Mouse (Mus musculus): ENCODE data around the gene Samd3.

Samd3 gene

GRCm38 (mm10) chr10:26229488-26229887 lies at the start of gene Samd3:
Gene Samd3 (plus strand): TSS chr10:26229707.
- no peak for DNase-seq (ENCODE audit: low read depth, low spot score)

DNA sequence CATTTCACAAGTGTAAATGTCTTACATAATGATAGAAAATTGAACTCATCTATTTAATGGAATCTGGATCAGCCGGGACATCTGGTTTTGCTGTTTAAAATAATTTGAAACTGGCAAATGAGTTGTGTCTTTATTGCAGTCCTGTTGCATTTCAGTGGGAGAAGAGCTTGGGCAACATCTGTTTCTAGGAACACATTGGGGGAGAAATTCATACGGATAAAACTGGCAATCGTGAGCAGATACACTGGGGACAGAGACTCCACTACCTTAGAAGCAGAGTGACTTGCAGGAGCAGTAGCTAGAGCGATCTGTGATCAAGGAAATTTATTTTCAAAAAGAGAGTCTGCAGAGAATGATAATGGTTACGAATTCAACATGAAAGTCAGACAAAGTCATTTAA lies 44.2 kb upstream of the Samd3 start:
- DNase-seq (ENCODE audit: low read depth, low spot score): no peak

DNA sequence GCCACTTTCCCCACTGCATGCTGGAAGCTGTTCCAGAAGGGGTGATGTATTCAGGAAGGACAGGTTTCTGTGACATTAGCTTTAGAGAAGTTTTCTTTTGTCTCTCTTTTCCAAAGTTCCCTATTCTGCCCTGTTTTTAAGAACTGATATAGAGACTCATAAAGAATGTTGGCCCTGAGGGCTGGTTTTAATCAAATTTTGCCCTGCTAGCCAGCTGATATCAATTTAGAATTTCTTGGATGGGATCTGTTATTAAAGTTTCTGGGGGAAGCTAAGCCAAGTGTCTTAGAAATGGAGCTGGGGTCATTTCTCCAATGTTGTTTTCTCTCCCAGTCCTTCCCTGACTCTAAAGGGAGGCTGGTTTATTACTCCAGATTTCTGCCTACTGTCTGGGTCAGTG lies 38.7 kb upstream of the Samd3 start:
- no peak for DNase-seq (ENCODE audit: low read depth, low spot score)

DNA sequence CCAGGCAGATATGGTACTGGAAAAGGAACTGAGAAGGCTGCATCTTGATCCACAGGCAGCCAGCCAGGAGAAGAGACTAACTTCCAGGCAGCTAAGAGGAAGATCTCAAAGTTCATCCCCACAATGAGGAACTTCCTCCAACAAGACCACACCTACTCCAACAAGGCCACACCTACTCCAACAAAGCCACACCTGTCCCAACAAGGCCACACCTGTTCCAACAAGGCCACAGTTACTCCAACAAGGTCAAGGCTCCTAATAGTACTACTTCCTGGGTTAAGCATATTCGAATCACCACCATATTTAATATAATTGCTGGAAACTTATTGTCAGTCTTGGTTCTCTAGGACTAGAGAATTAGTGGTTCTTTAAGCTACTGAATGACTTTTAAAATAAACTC lies 34.6 kb upstream of the Samd3 start:
- DNase-seq (ENCODE audit: low read depth, low spot score): no peak

DNA sequence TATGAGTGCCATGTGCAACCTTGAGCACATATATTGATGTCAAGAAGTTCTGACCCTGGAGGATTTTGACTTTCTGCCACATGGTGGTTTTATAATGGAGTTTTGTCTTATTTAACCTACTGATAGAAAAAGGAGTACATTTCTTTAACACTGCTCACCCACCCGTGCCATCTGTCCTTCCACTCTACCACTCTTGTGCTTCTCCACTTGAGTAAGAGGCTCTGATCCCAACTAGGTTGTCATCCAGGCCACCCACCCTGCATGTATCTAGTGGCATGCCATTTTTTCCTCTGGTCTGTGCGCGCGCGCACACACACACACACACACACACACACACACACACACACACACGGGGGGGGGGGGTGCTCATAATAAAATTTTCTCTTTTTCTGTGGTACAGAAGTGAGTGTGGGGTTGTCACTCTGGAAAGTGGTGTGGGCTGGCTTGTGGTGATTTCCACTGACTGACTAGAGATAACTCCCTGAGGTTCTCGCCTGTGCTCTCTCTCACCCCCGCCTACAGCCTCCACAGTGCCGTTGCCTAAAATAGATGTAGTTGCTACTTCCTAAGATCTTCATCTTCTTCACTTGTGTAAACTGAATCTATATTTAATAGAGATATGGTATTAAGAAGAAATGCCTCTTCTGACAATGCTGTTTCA lies 26.7 kb upstream of the Samd3 start:
- DNase-seq (ENCODE audit: low read depth, low spot score): no peak

DNA sequence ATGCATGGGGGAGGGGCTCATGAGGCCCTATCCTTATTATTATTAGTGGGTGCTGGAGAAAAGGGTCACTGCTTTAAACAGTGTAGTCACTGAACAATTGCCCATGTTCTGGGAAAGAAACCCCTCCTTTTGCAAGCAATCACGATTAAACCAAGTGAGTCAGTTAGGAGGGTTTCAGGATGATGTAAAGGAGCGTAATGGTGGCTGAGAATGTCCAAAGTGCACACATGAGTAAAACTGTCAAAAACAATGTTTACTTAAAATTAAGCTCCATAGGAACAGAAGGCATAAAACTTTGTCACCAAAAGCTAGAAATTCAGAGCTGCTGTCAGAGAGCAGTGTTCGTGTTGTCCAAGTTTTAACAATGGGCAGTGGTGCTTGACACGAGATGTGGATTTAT lies 8.8 kb upstream of the Samd3 start:
- no peak for DNase-seq (ENCODE audit: low read depth, low spot score)

GRCm38 (mm10) chr10:26226241-26226640 lies 3.3 kb upstream of the Samd3 start:
- no peak for DNase-seq (ENCODE audit: low read depth, low spot score)

- DNase-seq (ENCODE audit: low read depth, low spot score): no peak
Observed at GRCm38 (mm10) chr10:26226734-26227133, 2.8 kb upstream of the Samd3 start.

- DNase-seq (ENCODE audit: low read depth, low spot score): no peak
Observed at GRCm38 (mm10) chr10:26228187-26228586, 1.3 kb upstream of the Samd3 start.

DNA sequence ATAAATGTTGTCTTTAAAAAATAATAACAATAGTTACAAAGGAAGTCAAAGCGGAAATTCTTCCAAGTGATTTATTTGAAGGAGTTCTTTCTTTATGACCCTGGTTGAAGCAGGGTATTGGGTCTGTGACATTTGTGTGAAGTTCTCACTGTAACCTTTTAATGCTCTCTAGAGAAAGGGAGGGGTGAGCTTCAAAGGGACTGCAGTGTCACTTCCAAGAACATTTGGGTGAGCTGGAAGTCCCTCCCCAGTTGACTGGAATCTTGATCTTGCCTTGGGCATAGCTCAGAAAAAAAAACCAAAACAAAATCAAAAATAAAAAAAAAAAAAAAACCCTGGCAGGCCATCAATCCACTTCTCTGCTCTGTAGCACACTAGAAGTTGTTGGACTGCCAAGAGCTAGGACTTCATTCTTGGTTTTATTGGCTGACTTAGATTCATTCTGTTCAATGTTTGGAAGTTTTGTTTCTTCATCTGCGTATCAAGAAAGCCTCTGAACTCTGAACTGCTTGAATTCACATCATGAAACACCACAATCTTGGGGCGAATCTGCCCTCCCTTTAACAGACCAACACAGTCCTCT lies 2.7 kb downstream of the Samd3 start:
- no peak for DNase-seq (ENCODE audit: low read depth, low spot score)

DNA sequence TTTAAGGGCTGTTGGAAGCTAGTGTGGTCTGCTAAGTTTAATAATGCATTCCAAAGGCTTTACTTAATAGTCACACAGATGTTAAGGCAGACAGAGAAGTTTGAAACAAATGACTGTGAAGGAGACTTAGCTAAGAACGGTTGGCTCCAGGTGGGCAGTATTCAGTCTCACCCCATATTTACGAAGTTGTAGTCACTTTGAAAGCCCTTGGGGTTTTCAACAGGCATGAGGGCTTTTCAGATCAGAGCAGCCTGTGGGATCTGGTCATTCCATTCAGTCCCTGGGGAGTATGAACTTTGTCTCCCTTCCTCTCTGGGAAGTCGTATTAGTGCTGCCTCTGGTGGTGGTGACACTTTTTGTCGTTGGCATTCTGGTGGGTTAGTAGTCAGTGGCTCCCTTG lies 9.1 kb downstream of the Samd3 start:
- no peak for DNase-seq (ENCODE audit: low read depth, low spot score)

- no peak for DNase-seq (ENCODE audit: low read depth, low spot score)
Observed at GRCm38 (mm10) chr10:26239090-26239489, 9.6 kb downstream of the Samd3 start.

DNA sequence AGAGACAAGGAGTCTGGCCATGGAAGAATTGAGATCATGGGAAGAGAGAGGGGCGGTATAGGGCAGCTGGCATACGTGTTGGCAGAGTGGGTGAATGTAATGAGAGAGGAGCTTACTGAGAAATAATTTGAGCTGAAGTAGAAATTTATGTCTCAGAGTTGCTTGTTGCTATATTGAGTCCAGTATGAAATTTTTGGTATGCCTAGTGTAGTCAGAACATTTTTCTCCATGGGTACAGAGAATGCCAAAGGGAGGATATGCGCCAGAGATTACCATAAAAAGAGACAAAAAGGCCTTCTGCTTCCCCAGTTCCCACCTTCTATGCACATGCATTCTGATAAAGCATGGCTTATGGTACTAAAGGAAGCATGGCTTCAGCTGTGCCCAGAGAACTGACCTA lies 13.7 kb downstream of the Samd3 start:
- DNase-seq (ENCODE audit: low read depth, low spot score): no peak

DNA sequence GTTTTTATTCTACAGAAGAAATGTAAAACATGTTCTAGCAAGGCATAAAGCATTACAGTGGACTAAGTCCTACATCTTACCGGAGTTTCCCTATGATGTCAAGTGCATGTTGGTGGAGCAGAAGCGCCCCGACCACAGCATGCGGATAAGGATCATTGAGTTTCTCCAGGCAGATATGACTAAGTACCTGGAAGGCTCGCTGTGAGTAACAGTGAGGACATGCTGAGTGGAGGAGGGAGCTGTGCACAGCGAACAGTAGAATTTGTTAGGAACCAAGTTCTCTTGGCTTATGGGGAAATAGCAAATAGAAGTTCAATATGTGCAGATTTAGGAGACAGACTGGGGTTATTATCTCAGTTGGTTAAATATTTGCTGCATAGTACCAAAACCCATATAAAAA lies 15.0 kb downstream of the Samd3 start:
- no peak for DNase-seq (ENCODE audit: low read depth, low spot score)

GRCm38 (mm10) chr10:26249426-26250165 lies 20.1 kb downstream of the Samd3 start:
- DNase-seq (ENCODE audit: low read depth, low spot score): no peak

DNA sequence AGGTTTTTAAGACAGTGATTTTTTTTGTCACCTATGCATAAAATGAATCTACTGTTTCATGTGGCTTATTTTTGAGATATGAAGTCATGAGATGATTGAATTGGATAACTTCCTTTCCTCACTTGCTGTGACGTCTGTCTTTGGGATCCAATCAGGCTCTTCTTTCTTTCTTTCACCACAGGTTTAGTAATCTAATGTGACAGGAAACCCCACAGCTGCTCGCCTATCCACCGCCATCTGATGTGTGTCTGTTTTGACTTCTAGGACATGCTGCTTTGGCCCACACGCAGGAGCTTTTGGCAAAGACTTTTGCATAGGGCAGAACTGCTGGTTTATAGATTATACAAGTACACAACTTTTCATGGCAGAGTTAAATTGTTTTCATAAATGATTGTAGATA lies 30.4 kb downstream of the Samd3 start:
- DNase-seq (ENCODE audit: low read depth, low spot score): no peak

- no peak for DNase-seq (ENCODE audit: low read depth, low spot score)
Observed at GRCm38 (mm10) chr10:26263744-26264459, 34.4 kb downstream of the Samd3 start.

GRCm38 (mm10) chr10:26275414-26275813 lies 45.9 kb downstream of the Samd3 start:
- no peak for DNase-seq (ENCODE audit: low read depth, low spot score)

- no peak for DNase-seq (ENCODE audit: low read depth, low spot score)
Observed at GRCm38 (mm10) chr10:26280009-26280408, 50.5 kb downstream of the Samd3 start.

- no peak for DNase-seq (ENCODE audit: low read depth, low spot score)
Observed at GRCm38 (mm10) chr10:26287136-26287535, 57.6 kb downstream of the Samd3 start.

GRCm38 (mm10) chr10:26297200-26297599 lies 67.7 kb downstream of the Samd3 start:
- no peak for DNase-seq (ENCODE audit: low read depth, low spot score)

DNA sequence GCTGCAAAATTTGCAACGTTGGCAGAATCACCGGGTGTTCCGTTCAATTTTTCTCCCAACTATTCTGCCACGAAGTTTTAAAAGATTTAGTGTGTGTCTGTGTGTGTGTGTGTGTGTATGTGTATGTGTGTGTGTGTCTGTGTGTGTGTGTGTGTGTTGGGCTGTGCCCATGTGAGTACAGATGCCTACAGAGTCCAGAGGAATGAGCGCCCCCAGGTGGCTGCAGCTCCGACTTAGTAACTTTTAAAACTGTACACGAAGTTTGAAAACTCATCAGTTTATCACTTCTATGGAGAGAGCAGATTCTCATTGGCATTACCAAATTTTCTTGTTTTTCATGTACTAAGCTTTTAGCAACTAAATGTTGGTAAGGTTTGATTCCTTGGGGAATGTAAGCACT lies 68.1 kb downstream of the Samd3 start:
- DNase-seq (ENCODE audit: low read depth, low spot score): no peak

All from c-Kit-negative CD71-positive TER-119-positive erythroid progenitor cells, embryonic 14.5 days (primary cell).